Mouse (Mus musculus): ENCODE results near the gene Mcrip1.

- TF ChIP-seq POLR2A (IDR thresholded peaks at IDR 0.05; ENCODE audit: low read depth, low read length) (no peak), CTCF (IDR thresholded peaks at IDR 0.05; ENCODE audit: extremely low read depth, insufficient read length, insufficient replicate concordance, low read depth, low read length) (no peak)
Observed at GRCm38 (mm10) chr11:120501018-120501417, 48.5 kb downstream of the Mcrip1 start.

All from small intestine, adult 2 months (tissue).